Mouse (Mus musculus) embryo, embryonic 10.5 days (tissue): ENCODE results near the gene Cyp19a1.
A peak's percentile ranks its signal among the peaks of the same experiment; 100 is the strongest.

Experiments
- DNase-seq: peaks from one replicate; pipeline ENCODE4 v3.0.0-alpha.2; 2015; ENCODE audit warnings: low spot score

Cyp19a1 gene

DNA sequence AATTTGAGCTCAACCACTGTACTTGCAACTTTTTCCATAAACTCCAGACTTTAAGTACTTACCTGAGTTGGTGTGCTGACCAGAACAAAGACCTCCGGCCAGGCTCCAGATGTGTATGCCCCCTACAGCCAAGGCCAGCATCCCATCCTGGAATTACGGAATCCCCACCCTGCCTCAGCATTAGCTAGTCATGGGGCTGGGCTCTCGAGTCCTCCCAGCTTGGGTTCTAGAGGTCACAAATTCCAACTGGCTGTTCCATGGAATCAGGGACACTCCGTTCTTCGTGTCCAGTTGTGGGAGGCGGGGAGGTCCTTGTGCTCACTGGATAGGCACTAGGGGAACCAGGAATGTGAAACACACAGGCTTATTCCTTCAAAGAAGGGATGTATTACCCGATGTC lies at the start of gene Cyp19a1:
TSS of gene Cyp19a1 (minus strand) at position 101 of the 400 bp plus-strand sequence.
- no peak for DNase-seq

DNA sequence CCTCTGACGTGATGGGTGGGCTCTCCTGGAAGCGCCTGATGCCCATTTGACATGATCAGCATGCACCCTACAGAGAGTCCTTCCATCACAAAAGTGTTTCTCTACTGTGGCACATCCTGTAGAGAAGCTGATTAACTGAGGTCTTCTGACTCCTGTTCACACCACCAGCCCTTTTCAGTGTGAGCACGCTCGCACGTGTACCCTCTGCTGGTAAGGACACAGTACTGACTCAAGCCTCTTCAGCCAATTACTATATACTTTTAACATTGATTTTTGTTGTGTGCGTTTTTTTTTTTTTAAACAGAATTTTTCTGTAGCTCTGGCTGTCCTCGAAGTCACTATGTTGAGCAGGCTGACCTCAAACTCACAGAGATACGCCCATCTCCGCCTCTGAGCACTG lies 48.5 kb upstream of the Cyp19a1 start:
- DNase-seq: peak; percentile 14

DNA sequence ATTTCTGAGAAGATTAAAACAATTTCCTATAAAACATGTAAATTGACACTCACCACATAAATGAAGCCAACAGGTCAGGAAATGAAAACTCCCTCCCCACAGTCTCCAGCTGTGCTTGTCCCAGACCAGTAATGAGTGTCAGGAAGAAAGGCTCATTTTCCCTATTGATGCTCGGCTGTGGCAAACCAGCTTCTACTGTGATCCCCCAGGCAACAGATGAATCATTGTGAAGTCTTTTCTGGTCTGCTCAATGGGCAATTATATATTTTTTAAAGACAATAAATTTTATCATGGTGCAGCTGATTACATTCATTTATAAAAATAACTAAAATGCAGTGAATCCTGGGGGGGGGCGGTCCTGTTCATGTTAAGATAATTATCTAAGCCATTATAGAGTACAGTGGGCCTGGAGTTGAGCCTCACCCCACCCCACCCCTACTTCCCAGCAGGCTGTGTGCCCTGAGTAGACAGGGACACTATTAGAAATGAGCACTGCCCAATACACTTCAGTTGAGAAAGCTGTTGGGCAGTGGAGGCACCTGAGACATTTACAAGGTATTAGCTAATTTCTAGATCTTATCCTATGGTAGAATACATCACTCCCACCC lies 40.9 kb upstream of the Cyp19a1 start:
- peak; percentile 32 for DNase-seq

DNA sequence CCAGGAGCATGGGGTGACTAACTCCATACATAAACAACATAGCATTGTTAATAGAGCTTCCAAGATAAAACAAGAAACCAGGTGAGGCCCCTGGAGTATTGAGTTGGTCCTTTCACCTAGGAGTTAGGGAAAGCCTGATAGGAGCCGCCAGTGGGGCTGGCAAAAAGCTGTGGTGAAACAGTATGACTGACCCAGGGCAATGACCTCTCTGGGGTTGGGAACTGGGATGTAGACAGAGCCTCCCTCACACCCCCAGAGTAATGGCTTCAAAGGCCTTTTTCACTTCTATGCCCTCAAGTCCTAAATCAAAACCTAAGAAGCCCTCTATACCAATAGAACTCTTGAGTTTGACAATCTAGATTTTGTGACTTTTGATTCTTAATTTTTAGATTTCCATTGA lies 40.3 kb upstream of the Cyp19a1 start:
- no peak for DNase-seq

DNA sequence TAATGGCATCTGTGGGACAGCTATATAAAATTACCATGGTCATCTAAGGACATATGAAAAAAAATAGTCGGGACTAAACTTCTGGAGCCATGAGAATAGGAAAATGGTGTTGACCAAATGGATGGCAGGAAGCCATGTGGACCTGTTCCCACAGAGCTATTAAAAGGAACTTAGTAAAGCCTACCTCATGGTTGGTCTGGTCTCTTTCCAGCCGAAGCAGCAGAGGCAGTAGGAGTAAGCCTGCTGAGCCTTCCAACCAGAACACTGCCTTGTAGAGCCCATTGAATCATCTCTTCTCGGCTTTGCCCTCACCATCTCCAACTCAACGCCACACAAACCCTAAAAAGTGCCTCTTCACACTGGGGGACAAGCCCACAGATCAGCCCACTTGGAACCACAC lies 33.3 kb upstream of the Cyp19a1 start:
- no peak for DNase-seq

DNA sequence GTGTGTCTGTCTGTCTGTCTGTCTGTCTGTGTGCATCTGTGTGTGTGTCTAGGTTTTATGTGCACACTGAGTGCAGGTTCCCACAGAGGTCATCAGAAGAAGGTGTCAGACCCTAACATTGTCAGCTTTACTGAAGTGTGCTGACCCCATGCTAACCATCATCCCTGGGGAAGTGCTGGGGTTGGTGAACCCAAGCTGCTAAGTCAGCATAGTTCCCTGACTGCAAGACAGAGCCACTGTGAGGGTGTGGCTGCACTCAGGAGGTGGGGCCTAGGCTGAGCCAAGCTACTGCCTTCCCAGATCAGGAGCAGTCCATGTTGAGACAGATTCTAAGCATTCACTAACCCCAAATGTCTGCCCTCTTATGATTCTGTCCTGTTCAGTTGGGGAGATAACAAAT lies 31.9 kb upstream of the Cyp19a1 start:
- DNase-seq: no peak

DNA sequence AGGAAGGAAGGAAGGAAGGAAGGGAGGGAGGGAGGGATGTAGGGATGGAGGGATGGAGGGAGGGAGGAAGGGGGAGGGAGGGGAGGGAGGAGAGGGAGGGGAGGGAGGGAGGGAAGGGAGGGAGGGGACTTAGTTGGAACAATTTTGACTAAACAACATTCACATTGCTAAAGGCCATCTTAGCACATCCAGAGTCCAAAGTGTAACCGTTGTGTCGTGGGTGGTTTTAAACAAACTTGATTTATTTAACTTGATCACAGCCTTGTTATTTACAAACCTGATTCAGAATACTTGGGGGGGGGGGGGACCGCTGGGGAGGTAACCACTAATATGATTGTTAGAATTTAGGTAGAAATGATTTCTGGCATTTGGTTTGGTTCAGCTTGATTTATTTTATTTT lies 31.5 kb upstream of the Cyp19a1 start:
- no peak for DNase-seq

DNA sequence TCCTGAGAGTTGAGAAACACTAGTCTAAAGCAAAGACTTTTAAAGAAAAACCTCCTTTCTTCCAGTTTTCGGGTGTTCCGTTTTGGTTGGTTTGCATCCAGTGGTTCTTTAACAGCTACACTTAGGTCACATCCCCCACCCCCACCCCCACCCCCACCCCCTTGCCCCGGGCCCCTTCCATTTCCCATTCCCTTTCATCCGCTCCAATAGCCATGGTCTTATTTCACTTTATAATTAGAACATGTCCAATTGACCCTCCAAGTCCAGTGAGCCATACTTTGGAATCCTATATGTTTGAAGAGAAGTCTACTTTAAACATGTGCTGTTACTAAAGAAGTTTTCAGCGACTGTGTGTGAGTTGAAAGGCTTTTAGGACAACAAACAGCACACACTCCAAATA lies 19.9 kb upstream of the Cyp19a1 start:
- no peak for DNase-seq

DNA sequence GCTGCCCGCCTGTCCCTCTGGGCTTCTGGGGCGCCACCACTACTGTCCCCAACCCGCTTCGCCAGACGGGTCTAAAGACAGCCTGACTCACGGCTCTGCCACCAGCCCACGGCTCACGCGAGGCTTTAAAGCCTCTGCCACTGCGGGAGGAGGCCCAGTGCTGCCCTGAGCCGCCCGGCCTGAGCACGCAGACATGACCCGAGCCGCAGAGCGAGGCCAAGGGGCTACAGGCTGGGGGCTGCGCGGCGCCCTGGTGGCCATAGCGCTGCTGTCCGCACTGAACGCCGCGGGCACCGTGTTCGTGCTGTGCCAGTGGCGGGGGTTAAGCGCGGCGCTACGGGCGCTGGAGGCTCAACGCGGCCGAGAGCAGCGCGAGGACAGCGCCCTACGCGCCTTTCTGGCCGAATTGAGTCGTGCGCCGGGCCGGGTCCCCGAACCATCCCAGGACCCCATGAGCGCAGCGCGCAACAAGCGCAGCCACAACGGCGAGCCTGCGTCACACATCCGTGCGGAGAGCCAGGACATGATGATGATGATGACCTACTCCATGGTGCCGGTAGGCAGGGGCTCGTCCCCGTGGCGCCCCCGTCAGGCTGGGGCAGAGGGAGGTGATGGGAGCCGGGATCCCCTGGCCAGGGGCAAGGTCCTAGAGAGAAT lies 18.5 kb upstream of the Cyp19a1 start, which contains the start of gene Gldn:
TSS of gene Gldn (plus strand) at position 156 of the 657 bp plus-strand sequence.
- DNase-seq: peak; percentile 55

DNA sequence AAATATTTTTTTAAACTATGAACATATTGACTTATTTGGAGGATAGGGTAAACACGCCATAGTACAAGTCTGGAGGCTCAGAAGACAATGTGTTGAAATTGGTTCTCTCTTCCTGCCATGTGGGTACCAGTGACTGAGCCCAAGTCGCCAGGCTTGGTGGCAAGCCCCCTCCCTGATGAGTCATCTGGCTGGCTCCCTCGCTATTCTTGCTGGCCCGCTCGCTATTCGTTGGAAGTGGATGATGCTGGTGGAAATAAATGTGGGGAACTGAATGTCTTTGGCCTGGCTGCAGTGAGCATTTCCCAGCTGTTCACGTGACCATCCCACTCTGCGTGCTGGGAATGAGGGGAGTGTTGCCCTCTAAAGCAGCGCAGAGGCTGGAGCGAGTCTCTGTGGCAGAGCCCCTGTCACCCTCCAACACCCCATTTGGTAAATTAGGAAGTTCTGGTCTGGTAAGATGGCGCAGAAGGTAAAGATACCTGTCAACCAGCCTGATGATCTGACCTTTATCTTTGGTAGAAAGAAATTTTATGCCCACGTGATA lies 11.2 kb upstream of the Cyp19a1 start:
- no peak for DNase-seq

DNA sequence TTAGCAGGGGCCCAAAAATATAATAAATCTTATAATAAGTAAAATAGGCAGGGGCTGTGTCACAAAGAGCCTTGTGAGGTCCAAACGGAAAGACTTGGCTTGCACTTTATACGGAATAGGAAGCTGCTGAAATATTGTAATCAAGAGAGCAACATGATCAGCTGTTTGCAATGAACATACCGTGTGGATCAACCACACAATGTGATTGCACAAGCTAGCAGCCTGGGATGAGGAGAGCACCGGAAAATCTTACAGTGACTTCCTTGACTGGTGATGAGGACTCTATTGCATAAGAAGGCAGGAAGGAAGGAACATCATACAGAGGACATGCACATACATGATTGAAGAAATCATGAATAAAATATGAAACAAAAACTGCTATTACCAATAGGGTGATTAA lies 7.4 kb upstream of the Cyp19a1 start:
- DNase-seq: no peak

DNA sequence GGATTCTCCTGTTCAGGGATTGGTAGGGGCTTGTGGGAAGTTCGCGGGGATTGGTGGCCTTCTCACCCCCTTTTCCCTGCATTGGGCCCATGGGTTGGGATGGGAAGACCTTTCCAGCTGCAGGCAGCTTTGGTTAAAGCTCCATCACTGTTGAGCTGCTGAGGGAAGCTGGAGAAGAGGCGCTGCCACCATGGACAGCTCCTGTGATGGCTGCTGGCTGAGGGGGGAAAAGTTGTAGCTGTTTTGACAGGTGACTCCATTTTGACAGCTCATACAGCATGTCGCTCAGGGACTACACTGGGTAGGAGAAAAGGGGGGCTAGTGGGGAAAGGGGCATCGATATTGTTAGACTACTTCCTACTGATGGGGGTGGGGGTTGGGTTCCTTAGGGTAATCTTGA lies 3.0 kb upstream of the Cyp19a1 start:
- DNase-seq: peak; percentile 48

DNA sequence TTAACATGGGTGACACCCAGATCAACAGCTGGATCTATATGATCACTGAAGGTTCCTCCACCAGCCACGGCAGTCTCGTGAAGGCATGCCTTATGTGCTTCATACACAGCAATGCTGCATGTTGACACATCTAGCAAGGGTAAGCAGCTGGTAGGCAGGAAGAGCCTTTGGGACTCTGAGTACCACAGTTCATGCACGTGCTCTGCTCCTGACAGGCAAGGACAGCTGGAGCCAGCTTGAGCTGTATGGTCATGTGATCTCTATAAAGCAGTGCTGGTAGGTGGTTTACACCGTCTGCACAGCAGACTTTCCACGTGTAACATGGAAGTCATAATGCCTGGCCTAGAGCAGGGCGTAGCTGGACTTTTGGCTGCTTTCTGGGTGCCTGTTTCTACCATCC lies 2.1 kb upstream of the Cyp19a1 start:
- no peak for DNase-seq

DNA sequence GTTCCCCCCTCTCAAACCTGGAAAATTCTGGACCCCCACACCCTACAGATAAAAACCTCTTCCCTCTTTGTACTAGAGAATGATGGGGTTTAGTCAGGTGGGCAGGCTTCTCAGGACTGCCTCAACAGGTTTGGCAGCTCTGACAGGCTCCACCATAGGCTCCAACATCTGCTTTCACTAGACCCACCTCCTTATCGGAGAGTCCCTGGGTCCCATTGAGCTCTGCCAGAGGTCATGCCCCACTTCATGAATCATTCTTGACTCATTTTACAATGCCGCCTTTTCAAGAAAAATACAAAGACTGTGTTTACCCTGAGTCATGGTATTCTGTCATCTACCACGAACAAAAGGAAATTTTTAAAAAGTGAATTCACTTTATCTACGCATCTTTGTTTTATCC lies 3.2 kb downstream of the Cyp19a1 start:
- DNase-seq: no peak

DNA sequence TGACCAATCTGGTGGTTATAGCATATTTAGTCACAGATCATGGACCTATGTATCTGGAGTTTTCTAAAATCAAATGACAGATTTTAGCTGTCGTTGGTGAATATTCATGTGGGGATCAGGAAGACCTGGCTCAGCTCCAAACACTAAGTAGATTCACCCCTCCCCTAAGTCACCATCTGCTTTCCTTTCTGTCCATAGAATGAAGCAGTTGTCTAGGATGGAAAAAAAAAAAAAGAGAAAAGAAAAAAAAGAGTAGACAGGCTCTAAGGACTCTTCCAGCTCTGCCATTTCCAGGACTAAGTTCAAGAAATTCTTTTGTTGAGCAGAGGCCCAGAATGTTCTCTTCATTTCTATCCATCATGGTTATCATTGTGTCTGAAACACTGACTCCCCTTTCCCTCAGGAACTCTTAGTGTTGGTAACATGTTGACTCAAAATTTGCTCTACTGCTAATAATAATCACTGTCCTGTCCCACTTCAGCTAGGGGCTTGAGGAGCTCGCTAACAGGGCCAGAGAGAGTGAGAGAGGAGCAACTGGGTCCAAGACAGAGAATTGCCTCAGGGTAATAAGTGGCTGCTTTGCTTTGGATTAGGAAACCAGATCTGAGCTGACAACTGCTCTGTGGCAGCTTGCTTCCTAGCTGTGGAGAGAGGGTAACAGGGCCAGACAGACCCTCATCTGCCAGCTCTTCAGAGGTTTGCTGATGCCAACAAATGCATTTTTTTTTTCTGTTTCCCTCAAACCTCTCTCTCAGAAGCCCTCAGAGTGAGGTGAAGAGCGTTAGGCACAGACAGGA lies 22.8 kb downstream of the Cyp19a1 start:
- peak; percentile 1 for DNase-seq

DNA sequence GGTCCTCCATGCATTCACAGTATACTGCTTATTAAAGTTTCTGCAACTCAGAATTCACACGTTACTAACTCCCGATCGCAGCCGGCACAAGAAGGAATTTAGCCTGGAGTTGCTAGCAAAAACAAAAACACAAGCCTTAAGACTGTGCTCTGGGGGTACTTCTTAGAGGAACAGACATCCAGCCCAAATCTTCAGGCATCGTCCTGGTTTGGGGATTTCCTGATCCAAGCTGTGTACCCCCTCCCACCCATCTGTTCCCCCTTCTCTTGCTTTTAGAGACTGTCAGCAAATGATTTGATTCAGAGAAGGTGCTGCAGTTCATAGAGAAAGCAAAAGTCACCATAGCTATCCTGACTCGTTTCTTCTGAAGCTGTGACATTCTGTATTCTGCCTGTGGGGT lies 40.3 kb downstream of the Cyp19a1 start:
- DNase-seq: no peak

DNA sequence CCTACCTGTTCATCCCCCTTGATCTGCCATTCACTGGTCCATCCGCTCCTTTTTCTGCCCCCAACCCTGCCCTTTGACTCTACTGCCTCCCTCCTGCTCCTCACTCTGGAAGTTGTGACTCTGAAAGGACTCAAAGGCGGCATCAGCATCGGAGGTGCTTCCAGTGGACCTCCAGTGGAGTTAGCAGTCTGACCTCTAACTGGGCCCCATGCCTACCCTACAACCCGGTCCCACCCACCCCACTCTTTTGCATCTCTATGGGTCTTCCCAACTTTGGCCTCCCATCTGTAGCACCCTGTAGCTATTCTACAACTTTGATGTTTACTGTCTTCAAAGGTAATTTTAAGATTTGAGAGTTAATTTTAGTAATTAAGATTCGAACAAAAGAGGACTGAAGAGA lies 51.4 kb downstream of the Cyp19a1 start:
- DNase-seq: no peak

DNA sequence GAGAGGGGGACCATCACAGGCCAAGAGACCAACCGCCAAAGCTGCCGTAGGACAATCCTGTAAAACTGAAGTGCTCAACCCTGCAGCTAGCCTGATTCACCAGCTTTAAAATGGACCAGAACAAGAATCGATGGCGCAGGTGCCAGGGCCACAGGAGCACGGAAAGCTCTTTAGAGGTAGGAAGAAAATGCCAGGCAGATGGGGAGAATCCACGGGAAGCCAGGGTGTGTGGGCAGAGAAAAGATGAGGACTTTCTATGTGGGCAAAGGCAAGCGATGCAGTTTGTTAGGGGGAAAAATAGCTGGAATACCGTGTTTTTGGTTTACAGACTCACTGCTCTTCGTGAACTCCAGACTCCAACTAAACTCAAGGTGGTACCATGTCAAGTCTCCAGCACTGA lies 53.0 kb downstream of the Cyp19a1 start:
- DNase-seq: no peak

DNA sequence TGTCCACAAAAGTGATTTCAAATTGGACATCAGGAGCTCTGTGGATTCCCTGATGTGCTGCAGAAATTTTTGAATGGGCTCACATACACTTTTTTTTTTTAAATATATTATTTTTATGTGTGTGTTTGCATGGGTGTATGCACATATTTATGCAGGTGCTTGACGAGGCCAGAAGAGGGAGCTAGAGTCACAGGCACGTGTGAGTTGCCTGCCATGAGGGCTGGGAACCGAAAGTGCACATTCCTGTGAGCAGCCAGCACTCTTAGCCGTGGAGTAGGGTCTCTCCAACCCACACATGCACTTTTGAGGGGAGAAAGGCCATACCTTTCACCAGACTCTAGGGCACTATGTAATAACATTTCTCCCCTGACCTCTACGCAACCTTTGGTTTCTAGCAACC lies 73.1 kb downstream of the Cyp19a1 start:
- no peak for DNase-seq

DNA sequence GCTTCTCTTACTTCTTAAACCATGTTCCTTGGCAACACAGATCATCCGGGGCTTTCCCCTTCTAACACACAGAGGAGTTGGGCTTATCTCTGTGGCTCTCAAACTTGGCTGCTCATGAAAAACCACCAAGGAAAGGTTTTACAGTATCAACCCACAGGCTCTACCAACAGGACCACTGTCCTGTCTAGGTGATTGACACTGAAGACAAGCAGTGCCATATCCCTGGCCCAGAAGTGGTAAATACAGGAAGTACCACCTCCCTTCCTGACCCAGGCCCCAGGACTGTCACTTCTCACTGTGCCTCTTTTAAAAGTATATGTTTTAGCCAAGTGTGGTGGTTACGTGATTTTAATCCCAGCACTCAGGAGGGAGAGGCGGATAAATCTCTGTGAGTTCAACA lies 76.5 kb downstream of the Cyp19a1 start:
- no peak for DNase-seq

DNA sequence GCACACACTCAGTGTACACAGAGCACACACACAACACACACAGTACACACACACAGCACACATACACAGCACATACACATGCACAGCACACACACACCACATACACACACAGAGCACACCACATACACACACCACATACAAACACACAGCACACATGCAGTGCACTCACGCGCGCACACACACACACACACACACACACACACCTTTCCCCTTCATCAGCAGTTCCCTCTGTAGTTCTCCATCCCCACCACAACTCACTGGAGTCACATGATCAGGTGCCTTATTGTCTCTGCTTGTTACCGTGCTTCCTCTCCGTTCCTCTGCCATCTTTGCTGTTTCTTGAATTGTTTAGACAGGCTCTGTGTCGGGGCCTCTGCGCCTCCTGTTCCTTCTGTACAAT lies 85.4 kb downstream of the Cyp19a1 start:
- no peak for DNase-seq

DNA sequence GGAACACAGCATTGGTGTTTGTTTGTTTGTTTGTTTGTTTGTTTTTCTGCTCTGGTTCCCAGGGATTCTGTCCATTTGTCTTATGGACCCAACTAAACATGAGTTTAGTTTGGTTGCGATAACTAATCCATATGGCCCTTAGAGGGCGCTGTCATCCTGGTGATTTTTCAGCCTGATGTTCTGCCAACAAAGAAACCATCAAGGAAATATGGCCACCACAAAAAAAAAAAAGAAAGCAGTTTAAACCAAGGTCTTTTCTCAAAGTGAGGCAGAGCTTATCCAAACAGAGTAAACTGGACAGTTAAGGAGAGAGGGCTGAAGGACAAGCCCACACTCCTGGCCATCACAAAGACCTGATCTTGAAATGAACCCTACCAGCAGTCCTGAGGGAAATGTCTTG lies 86.6 kb downstream of the Cyp19a1 start:
- peak; percentile 87 for DNase-seq

DNA sequence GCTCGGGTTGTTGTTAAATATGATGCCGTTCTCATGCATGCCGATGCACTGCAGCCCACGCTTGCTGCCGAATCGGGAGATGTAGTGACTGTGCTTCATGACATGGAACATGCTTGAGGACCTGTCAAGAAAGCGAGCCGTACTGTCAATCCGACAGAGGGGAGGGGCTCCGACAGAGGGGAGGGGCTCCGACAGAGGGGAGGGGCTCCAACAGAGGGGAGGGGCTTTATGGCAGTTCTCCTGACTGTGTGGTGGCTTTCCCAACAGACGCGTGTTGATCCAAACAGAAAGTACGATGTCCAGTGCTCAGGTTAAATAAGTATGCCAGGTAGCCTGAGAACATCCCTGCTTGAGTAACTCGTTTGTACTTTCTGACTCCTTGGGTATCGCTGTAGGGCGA lies 87.7 kb downstream of the Cyp19a1 start:
- no peak for DNase-seq
